Mouse (Mus musculus) small intestine, adult 2 months (tissue): ENCODE results near the gene Ttc7b.

ENCODE experiments used
- CTCF ChIP-seq: fragments of 200-500 bp; IDR thresholded peaks from 2 replicates; pipeline ENCODE4 v1.5.1; 2012; ENCODE audit warnings: low read depth, mild to moderate bottlenecking, control low read depth, inconsistent platforms, low read length, moderate library complexity, mixed read lengths; ENCODE audit not compliant: insufficient replicate concordance, insufficient read length; ENCODE audit errors: extremely low read depth
- POLR2A ChIP-seq: fragments of 200-500 bp; IDR thresholded peaks from 2 replicates; pipeline ENCODE4 v1.6.1; 2012; ENCODE audit warnings: low read depth, mild to moderate bottlenecking, control low read depth, inconsistent platforms, low read length, moderate library complexity

DNA sequence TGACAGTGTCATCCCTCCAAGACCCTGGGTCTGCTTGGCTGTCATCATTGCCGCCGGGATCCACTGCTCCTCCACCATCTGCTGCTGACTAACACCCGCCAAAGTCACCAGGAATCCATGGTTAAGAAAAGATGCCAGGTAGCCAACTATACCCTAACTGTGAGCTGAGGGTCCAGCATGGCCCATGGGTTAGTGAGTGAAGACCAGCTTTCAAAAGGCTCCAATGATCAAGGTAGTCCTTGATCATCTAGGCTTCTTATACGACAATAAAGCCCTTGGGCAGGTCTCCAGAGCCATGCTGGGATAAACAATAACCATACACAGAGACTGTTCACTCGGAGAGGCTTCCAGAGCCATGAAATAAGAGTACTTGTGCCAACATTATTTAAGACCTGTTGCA is 22.6 kb downstream of the Ttc7b start:
- TF ChIP-seq CTCF (no peak), POLR2A (no peak)
